Mouse (Mus musculus) midbrain, embryonic 16.5 days (tissue): ENCODE measurements at regions not wholly inside any gene's neighbourhood (a gene's known extent, or its start where the extent isn't known, plus 50 kb on each side); places are given as distances from the start of the nearest gene placed in this dataset.

Experiments
- ATAC-seq: fragments of 200-750 bp; cut with Nextera tagmentation; 2 replicates; pipeline ENCODE4 v1.8.0; 2017; ENCODE audit warnings: moderate TSS enrichment
- H3K27ac ChIP-seq: fragments of 300-500 bp; sonication (generic); 2 replicates; pipeline ENCODE4 v1.5.1; 2014; ENCODE audit warnings: mild to moderate bottlenecking, low read length, mixed read lengths
- H3K27me3 ChIP-seq: fragments of 300-500 bp; sonication (generic); 2 replicates; pipeline ENCODE4 v1.6.1; 2014; ENCODE audit warnings: low read depth, low read length, mixed read lengths; ENCODE audit not compliant: control insufficient read depth, insufficient read depth
- H3K36me3 ChIP-seq: fragments of 300-500 bp; sonication (generic); 2 replicates; pipeline ENCODE4 v1.6.1; 2014; ENCODE audit warnings: mild to moderate bottlenecking, low read length, moderate library complexity, mixed read lengths; ENCODE audit not compliant: control insufficient read depth, insufficient read depth
- H3K4me1 ChIP-seq: fragments of 300-500 bp; sonication (generic); 2 replicates; pipeline ENCODE4 v1.6.1; 2014; ENCODE audit warnings: mild to moderate bottlenecking, low read length, mixed read lengths; ENCODE audit not compliant: control insufficient read depth, insufficient read depth
- H3K4me2 ChIP-seq: fragments of 300-500 bp; sonication (generic); 2 replicates; pipeline ENCODE4 v1.6.1; 2014; ENCODE audit warnings: mild to moderate bottlenecking, low read length, mixed read lengths
- H3K4me3 ChIP-seq: fragments of 300-500 bp; sonication (generic); 2 replicates; pipeline ENCODE4 v1.5.1; 2014; ENCODE audit warnings: low read depth, mild to moderate bottlenecking, low read length, moderate library complexity, mixed read lengths
- H3K9ac ChIP-seq: fragments of 300-500 bp; sonication (generic); 2 replicates; pipeline ENCODE4 v1.6.1; 2014; ENCODE audit warnings: low read depth, low read length, mixed read lengths
- H3K9me3 ChIP-seq: fragments of 300-500 bp; sonication (generic); replicated peaks from 2 replicates; pipeline ENCODE4 v1.6.1; 2014; ENCODE audit warnings: mild to moderate bottlenecking, low read length, mixed read lengths; ENCODE audit not compliant: control insufficient read depth, poor library complexity, severe bottlenecking
- WGBS: fragments of 180-500 bp; shearing (Covaris S2); extraction: QIAGEN DNeasy Blood & Tissue Kit; methylation state at CpG from one replicate; pipeline ENCODE4 v1.1.7; 2014; 5-methylcytosine and 5-hydroxymethylcytosine counted together

- Histone ChIP-seq H3K9me3 (no peaks in the 10 kb centered on the region), H3K4me3 (no peak overlapping the region), H3K36me3 (no peaks in the 10 kb centered on the region), H3K4me1 (no peaks in the 10 kb centered on the region), H3K27ac (no peak overlapping the region), H3K4me2 (no peak overlapping the region), H3K27me3 (no peaks in the 10 kb centered on the region), H3K9ac (no peak overlapping the region)
- 89% methylated on average over 4 of the region's 4 CpGs for WGBS
- ATAC-seq = no peak
These were observed 395.8 kb upstream of the Plscr5 start for GRCm38 (mm10) chr9:91796976-91797375.

GRCm38 (mm10) chr9:91752935-91753334 is 387.3 kb upstream of the Zic1 start:
- no peaks in the 10 kb centered on the region for H3K36me3 ChIP-seq
- no peak overlapping the region for H3K4me2 ChIP-seq
- no peak overlapping the region for H3K9ac ChIP-seq
- no peaks in the 10 kb centered on the region for H3K4me1 ChIP-seq
- no peaks in the 10 kb centered on the region for H3K27me3 ChIP-seq
- ATAC-seq = no peak
- no peaks in the 10 kb centered on the region for H3K9me3 ChIP-seq
- no peak overlapping the region for H3K4me3 ChIP-seq
- no peak overlapping the region for H3K27ac ChIP-seq
- 53% methylated on average over 1 of the region's 1 CpGs for WGBS

- H3K27ac ChIP-seq = no peak overlapping the region
- H3K4me1 ChIP-seq = no peaks in the 10 kb centered on the region
- H3K4me2 ChIP-seq = no peak overlapping the region
- no peak overlapping the region for H3K4me3 ChIP-seq
- no peaks in the 10 kb centered on the region for H3K27me3 ChIP-seq
- H3K36me3 ChIP-seq = no peaks in the 10 kb centered on the region
- WGBS = 86% methylated on average over 5 of the region's 5 CpGs
- H3K9me3 ChIP-seq = no peaks in the 10 kb centered on the region
- H3K9ac ChIP-seq = no peak overlapping the region
- ATAC-seq = no peak
These were observed 345.5 kb upstream of the Zic1 start for GRCm38 (mm10) chr9:91711106-91711505.

- no peak overlapping the region for H3K27ac ChIP-seq
These were observed 315.2 kb upstream of the Zic1 start for GRCm38 (mm10) chr9:91680859-91681258.

GRCm38 (mm10) chr9:91666667-91667066 is 301.1 kb upstream of the Zic1 start:
- no peaks in the 10 kb centered on the region for H3K36me3 ChIP-seq
- 76% methylated on average over 1 of the region's 1 CpGs for WGBS
- no peaks in the 10 kb centered on the region for H3K9me3 ChIP-seq
- no peaks in the 10 kb centered on the region for H3K27me3 ChIP-seq
- H3K4me2 ChIP-seq = no peak overlapping the region
- no peak overlapping the region for H3K9ac ChIP-seq
- no peak overlapping the region for H3K4me3 ChIP-seq
- no peak overlapping the region for H3K27ac ChIP-seq
- ATAC-seq = no peak
- H3K4me1 ChIP-seq = no peaks in the 10 kb centered on the region

More at GRCm38 (mm10) chr9:91680859-91681258, 315.2 kb upstream of the Zic1 start:
- H3K9ac ChIP-seq = no peak overlapping the region
- H3K4me2 ChIP-seq = no peak overlapping the region
- no peaks in the 10 kb centered on the region for H3K4me1 ChIP-seq
- H3K36me3 ChIP-seq = no peaks in the 10 kb centered on the region
- H3K4me3 ChIP-seq = no peak overlapping the region
- WGBS = 39% methylated on average over 6 of the region's 6 CpGs
- ATAC-seq = peak; percentile 71
- H3K9me3 ChIP-seq = no peaks in the 10 kb centered on the region
- no peaks in the 10 kb centered on the region for H3K27me3 ChIP-seq

GRCm38 (mm10) chr9:91660089-91660488 is 294.5 kb upstream of the Zic1 start:
- Histone ChIP-seq H3K9ac (no peak overlapping the region), H3K4me2 (no peak overlapping the region), H3K4me3 (no peak overlapping the region), H3K4me1 (no peaks in the 10 kb centered on the region), H3K36me3 (no peaks in the 10 kb centered on the region), H3K27ac (no peak overlapping the region), H3K9me3 (no peaks in the 10 kb centered on the region), H3K27me3 (no peaks in the 10 kb centered on the region)
- no peak for ATAC-seq
- WGBS = 57% methylated on average over 2 of the region's 2 CpGs

GRCm38 (mm10) chr9:91654071-91654470 is 288.5 kb upstream of the Zic1 start:
- H3K27me3 ChIP-seq = no peaks in the 10 kb centered on the region
- no peak overlapping the region for H3K9ac ChIP-seq
- no peaks in the 10 kb centered on the region for H3K36me3 ChIP-seq
- ATAC-seq = no peak
- 30% methylated on average over 4 of the region's 4 CpGs for WGBS
- H3K4me1 ChIP-seq = no peaks in the 10 kb centered on the region
- no peak overlapping the region for H3K27ac ChIP-seq
- H3K4me3 ChIP-seq = no peak overlapping the region
- H3K9me3 ChIP-seq = no peaks in the 10 kb centered on the region
- no peak overlapping the region for H3K4me2 ChIP-seq

GRCm38 (mm10) chr9:91652384-91653100 is 286.9 kb upstream of the Zic1 start:
- no peaks in the 10 kb centered on the region for H3K36me3 ChIP-seq
- 63% methylated on average over 8 of the region's 8 CpGs for WGBS

GRCm38 (mm10) chr9:91610401-91610800 is 244.8 kb upstream of the Zic1 start:
- Histone ChIP-seq H3K9ac (no peak overlapping the region), H3K4me1 (0 out of 2 replicates have a peak, but pooled peaks cover 5% of the 10 kb centered on the region), H3K9me3 (no peaks in the 10 kb centered on the region), H3K36me3 (no peaks in the 10 kb centered on the region), H3K4me2 (no peak overlapping the region), H3K27me3 (no peaks in the 10 kb centered on the region), H3K4me3 (no peak overlapping the region), H3K27ac (no peak overlapping the region)
- ATAC-seq = no peak
- WGBS = 91% methylated on average over 2 of the region's 2 CpGs

More at GRCm38 (mm10) chr9:91652384-91653100, 286.9 kb upstream of the Zic1 start:
- H3K9me3 ChIP-seq = no peaks in the 10 kb centered on the region
- H3K9ac ChIP-seq = no peak overlapping the region
- H3K27ac ChIP-seq = no peak overlapping the region
- ATAC-seq = no peak
- no peak overlapping the region for H3K4me3 ChIP-seq
- H3K4me1 ChIP-seq = no peaks in the 10 kb centered on the region
- H3K27me3 ChIP-seq = no peaks in the 10 kb centered on the region
- no peak overlapping the region for H3K4me2 ChIP-seq
